Mouse (Mus musculus): ENCODE measurements at regions not wholly inside any gene's neighbourhood (a gene's known extent, or its start where the extent isn't known, plus 50 kb on each side); places are given as distances from the start of the nearest gene placed in this dataset.

DNA sequence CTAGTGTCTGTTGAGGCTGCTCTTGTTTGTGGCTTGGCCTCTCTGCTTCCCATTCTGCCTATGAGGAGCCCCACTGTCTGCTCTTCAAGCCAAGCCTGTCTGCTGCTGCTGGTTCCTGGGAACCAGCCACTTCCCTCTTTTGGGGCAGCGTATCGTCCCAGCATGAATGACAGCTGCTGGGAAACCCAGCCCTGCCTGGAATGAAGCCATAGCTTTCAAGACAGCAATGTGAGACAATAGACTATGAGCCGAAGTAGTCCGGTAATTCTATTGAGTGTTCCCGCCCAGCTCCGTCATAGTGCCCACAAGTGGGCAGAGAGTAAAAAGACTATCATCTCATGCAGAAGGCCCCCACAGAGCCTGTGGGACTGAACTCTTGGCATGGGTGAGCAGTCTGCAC, 80.4 kb downstream of the Cyp26a1 start:
- H3K4me2 ChIP-seq (replicated peaks; ENCODE audit: low read depth, low read length, severe bottlenecking), result no peak overlapping the region
- TF ChIP-seq POLR2A (IDR thresholded peaks at IDR 0.05; ENCODE audit: borderline replicate concordance, extremely low read depth, insufficient read depth, insufficient read length), result no peak
- no peaks in the 10 kb centered on the region for H3K4me1 ChIP-seq (ENCODE audit: control insufficient read depth, insufficient read depth, low read length)
- no peaks in the 10 kb centered on the region for H3K36me3 ChIP-seq (ENCODE audit: control insufficient read depth, insufficient read depth, low read length)
- DNase-seq (ENCODE audit: low spot score), result no peak
- 0 out of 2 replicates have a peak, but pooled peaks cover 4% of the 10 kb centered on the region for H3K9me3 ChIP-seq (ENCODE audit: control insufficient read depth, low read length)
- H3K9ac ChIP-seq (ENCODE audit: low read depth, low read length, severe bottlenecking), result no peak overlapping the region
- H3K27me3 ChIP-seq (ENCODE audit: control insufficient read depth, insufficient read depth, low read length), result no peaks in the 10 kb centered on the region
- no peak overlapping the region for H3K27ac ChIP-seq (replicated peaks; ENCODE audit: low read depth, low read length)
- no peak for ATAC-seq (ENCODE audit: low FRiP score, low read depth)
- 83% methylated on average over 6 of the region's 6 CpGs for WGBS
- H3K4me3 ChIP-seq (replicated peaks; ENCODE audit: low read length), result no peak overlapping the region

DNA sequence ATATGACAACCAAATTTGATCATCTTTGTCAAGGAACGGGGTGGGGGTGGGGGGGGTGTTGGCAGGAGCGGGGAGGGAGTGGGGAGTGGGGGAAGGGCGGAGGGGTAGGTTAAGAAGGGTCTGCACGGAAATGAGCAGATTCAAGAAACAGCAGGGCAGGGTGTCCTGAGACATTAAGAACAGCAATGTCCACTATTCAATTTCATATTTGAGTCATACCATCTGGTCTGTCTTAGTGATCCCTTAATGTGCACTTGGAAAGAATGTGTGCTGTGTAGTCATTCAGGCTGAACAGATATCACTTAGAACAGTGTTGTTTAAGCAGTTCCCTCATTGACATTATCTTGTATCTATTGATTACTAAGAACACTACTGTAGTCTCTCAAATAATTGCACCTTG, 81.0 kb downstream of the Cyp26a1 start:
- Histone ChIP-seq H3K9me3 (ENCODE audit: control insufficient read depth, low read length) (0 out of 2 replicates have a peak, but pooled peaks cover 4% of the 10 kb centered on the region), H3K4me3 (replicated peaks; ENCODE audit: low read length) (no peak overlapping the region), H3K27me3 (ENCODE audit: control insufficient read depth, insufficient read depth, low read length) (no peaks in the 10 kb centered on the region), H3K4me2 (replicated peaks; ENCODE audit: low read depth, low read length, severe bottlenecking) (no peak overlapping the region), H3K27ac (replicated peaks; ENCODE audit: low read depth, low read length) (no peak overlapping the region), H3K9ac (ENCODE audit: low read depth, low read length, severe bottlenecking) (no peak overlapping the region), H3K36me3 (ENCODE audit: control insufficient read depth, insufficient read depth, low read length) (no peaks in the 10 kb centered on the region), H3K4me1 (ENCODE audit: control insufficient read depth, insufficient read depth, low read length) (no peaks in the 10 kb centered on the region)
- no peak for TF ChIP-seq POLR2A (IDR thresholded peaks at IDR 0.05; ENCODE audit: borderline replicate concordance, extremely low read depth, insufficient read depth, insufficient read length)
- WGBS, result 87% methylated on average over 4 of the region's 4 CpGs
- DNase-seq (ENCODE audit: low spot score) (no peak), ATAC-seq (ENCODE audit: low FRiP score, low read depth) (no peak)

DNA sequence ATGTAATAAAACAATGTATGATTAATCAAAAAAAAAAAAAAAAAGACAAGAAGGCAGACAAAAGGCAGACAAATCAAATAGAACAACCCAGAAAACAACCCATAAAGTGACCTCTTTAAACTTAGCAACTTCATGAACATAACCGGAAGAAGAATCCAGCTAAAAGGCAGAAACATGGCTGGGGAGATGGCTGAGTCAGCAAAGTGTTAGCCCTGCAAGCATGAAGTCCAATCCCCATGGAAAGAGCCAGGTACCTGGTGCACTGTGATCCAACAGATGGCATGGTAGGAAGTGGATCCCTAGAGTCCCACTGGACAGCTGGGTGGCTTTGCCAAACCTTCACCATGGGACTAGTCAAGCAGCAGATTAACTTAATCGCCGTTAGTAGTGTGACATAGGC, 90.9 kb downstream of the Cyp26a1 start:
- 88% methylated on average over 3 of the region's 3 CpGs for WGBS
- TF ChIP-seq POLR2A (IDR thresholded peaks at IDR 0.05; ENCODE audit: borderline replicate concordance, extremely low read depth, insufficient read depth, insufficient read length), result no peak

DNA sequence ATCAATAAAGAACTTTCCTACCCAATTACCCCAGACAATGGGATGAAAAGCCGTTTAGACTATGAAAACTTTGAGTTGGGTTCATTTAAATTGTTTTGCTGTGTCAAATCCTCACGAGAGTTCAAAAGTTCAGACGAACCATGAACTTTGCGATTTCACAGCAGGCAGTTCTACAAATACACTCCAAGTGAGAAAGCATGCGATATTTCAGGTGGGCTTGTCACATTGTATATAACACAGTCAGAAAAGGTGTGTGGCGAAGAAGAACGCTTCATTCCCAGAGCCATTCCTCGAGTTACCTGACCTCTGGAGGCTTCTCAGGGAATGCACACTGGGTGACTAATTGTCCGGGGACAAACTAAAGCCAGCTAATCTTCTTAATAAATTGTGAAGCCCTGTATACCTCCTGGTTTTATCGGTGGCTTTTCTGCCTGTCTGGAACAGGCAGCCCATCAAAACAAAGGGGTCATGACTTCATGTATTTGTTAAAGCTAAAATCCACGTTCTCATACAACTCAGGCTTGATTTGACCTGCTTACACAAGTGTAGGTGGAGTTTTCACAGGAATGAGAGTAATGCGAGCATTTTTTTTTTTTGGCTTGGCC, 92.1 kb downstream of the Cyp26a1 start:
- DNase-seq (ENCODE audit: low spot score) (no peak), ATAC-seq (ENCODE audit: low FRiP score, low read depth) (no peak)
- 36% methylated on average over 12 of the region's 12 CpGs for WGBS
- H3K36me3 ChIP-seq (ENCODE audit: control insufficient read depth, insufficient read depth, low read length), result no peaks in the 10 kb centered on the region
- H3K4me2 ChIP-seq (replicated peaks; ENCODE audit: low read depth, low read length, severe bottlenecking), result no peak overlapping the region
- no peak overlapping the region for H3K9ac ChIP-seq (ENCODE audit: low read depth, low read length, severe bottlenecking)
- TF ChIP-seq POLR2A (IDR thresholded peaks at IDR 0.05; ENCODE audit: borderline replicate concordance, extremely low read depth, insufficient read depth, insufficient read length), result no peak
- H3K4me3 ChIP-seq (replicated peaks; ENCODE audit: low read length), result no peak overlapping the region
- no peak overlapping the region for H3K27ac ChIP-seq (replicated peaks; ENCODE audit: low read depth, low read length)
- H3K27me3 ChIP-seq (ENCODE audit: control insufficient read depth, insufficient read depth, low read length), result no peaks in the 10 kb centered on the region
- peaks cover 18% of the 10 kb centered on the region for H3K4me1 ChIP-seq (ENCODE audit: control insufficient read depth, insufficient read depth, low read length)
- no peaks in the 10 kb centered on the region for H3K9me3 ChIP-seq (ENCODE audit: control insufficient read depth, low read length)

More for the DNA sequence above, 90.9 kb downstream of the Cyp26a1 start:
- Histone ChIP-seq H3K4me3 (replicated peaks; ENCODE audit: low read length) (no peak overlapping the region), H3K27ac (replicated peaks; ENCODE audit: low read depth, low read length) (no peak overlapping the region), H3K4me1 (ENCODE audit: control insufficient read depth, insufficient read depth, low read length) (peaks cover 18% of the 10 kb centered on the region), H3K4me2 (replicated peaks; ENCODE audit: low read depth, low read length, severe bottlenecking) (no peak overlapping the region), H3K27me3 (ENCODE audit: control insufficient read depth, insufficient read depth, low read length) (no peaks in the 10 kb centered on the region), H3K9ac (ENCODE audit: low read depth, low read length, severe bottlenecking) (no peak overlapping the region), H3K36me3 (ENCODE audit: control insufficient read depth, insufficient read depth, low read length) (no peaks in the 10 kb centered on the region), H3K9me3 (ENCODE audit: control insufficient read depth, low read length) (no peaks in the 10 kb centered on the region)
- no peak for DNase-seq (ENCODE audit: low spot score)
- no peak for ATAC-seq (ENCODE audit: low FRiP score, low read depth)

DNA sequence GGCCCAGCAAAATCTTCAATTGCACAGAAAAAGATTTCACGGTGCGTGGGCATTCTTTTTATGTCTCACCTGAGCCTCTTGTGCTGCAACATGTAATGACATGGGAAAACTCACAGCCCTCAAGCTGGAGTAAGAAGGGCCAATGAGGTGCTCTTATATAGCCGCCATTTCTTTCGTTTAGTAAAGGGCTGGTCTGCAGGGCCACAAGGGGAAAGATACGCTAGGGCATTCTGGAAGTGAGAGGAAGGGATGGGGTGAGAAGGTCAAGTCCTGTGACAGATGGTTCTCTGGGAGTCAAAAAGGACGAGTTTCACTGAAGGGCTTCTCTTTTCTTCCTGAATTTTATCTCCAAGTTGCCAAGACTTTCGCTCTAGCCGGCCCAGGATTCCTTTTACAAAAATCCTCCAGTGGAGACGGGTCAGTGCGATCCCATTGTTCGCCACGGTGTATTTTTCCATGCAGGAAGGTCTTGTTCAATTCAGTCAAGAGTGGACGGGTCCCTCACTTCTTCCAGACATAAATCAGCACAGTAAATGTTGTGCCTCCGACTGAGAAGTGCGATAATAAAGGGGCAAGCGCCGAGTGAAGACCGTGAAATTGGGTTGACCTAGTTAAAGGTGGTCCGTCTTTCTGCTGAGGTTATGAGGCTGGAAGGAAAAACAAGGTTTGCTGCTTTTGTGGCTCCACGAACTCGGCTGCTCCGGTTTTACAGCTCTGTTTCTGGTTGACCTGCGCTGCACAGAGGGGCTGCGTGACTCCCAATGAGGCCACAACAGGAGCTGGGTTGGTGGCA, 92.9 kb downstream of the Cyp26a1 start:
- 44% methylated on average over 24 of the region's 24 CpGs for WGBS
- Histone ChIP-seq H3K4me3 (replicated peaks; ENCODE audit: low read length) (no peak overlapping the region), H3K4me2 (replicated peaks; ENCODE audit: low read depth, low read length, severe bottlenecking) (no peak overlapping the region), H3K36me3 (ENCODE audit: control insufficient read depth, insufficient read depth, low read length) (no peaks in the 10 kb centered on the region), H3K9ac (ENCODE audit: low read depth, low read length, severe bottlenecking) (no peak overlapping the region), H3K27ac (replicated peaks; ENCODE audit: low read depth, low read length) (no peak overlapping the region), H3K9me3 (ENCODE audit: control insufficient read depth, low read length) (no peaks in the 10 kb centered on the region), H3K27me3 (ENCODE audit: control insufficient read depth, insufficient read depth, low read length) (no peaks in the 10 kb centered on the region), H3K4me1 (ENCODE audit: control insufficient read depth, insufficient read depth, low read length) (peaks cover 18% of the 10 kb centered on the region)
- TF ChIP-seq POLR2A (IDR thresholded peaks at IDR 0.05; ENCODE audit: borderline replicate concordance, extremely low read depth, insufficient read depth, insufficient read length), result no peak
- no peak for DNase-seq (ENCODE audit: low spot score)
- ATAC-seq (ENCODE audit: low FRiP score, low read depth), result no peak

Data from limb, embryonic 14.5 days (tissue).